Mouse (Mus musculus) midbrain, embryonic 14.5 days (tissue): ENCODE results near the gene Kcnd2. TPM values are rescaled to one million over a fixed set of nuclear protein-coding genes. Genes with fewer than 3 reads are reported as not detected.

Source experiments
- ATAC-seq: fragments of 200-750 bp; cut with Nextera tagmentation; 2 replicates; pipeline ENCODE4 v1.8.0; 2017; ENCODE audit warnings: moderate number of reproducible peaks, moderate library complexity; ENCODE audit not compliant: low FRiP score, low TSS enrichment
- DNase-seq: peaks from one replicate; pipeline ENCODE4 v3.0.0-alpha.2; 2015
- H3K27ac ChIP-seq: fragments of 300-500 bp; sonication (generic); replicated peaks from 2 replicates; pipeline ENCODE4 v1.5.1; 2014; ENCODE audit warnings: mild to moderate bottlenecking, low read depth, low read length, moderate library complexity
- H3K27me3 ChIP-seq: fragments of 300-500 bp; sonication (generic); 2 replicates; pipeline ENCODE4 v1.6.1; 2014; ENCODE audit warnings: low read length, control low read depth, mixed read lengths; ENCODE audit not compliant: control insufficient read depth, insufficient read depth
- H3K36me3 ChIP-seq: fragments of 300-500 bp; sonication (generic); 2 replicates; pipeline ENCODE4 v1.6.1; 2014; ENCODE audit warnings: low read length, control low read depth; ENCODE audit not compliant: control insufficient read depth, insufficient read depth
- H3K4me1 ChIP-seq: fragments of 300-500 bp; sonication (generic); 2 replicates; pipeline ENCODE4 v1.6.1; 2014; ENCODE audit warnings: mild to moderate bottlenecking, antibody characterized with exemption, low read length, control low read depth; ENCODE audit not compliant: control insufficient read depth, insufficient read depth
- H3K4me2 ChIP-seq: fragments of 300-500 bp; sonication (generic); 2 replicates; pipeline ENCODE4 v1.6.1; 2014; ENCODE audit warnings: mild to moderate bottlenecking, low read length, moderate library complexity
- H3K4me3 ChIP-seq: fragments of 300-500 bp; sonication (generic); replicated peaks from 2 replicates; pipeline ENCODE4 v1.5.1; 2014; ENCODE audit warnings: low read depth, low read length
- H3K9ac ChIP-seq: fragments of 300-500 bp; sonication (generic); replicated peaks from 2 replicates; pipeline ENCODE4 v1.6.1; 2014; ENCODE audit warnings: mild to moderate bottlenecking, low read length, moderate library complexity
- H3K9me3 ChIP-seq: fragments of 300-500 bp; sonication (generic); 2 replicates; pipeline ENCODE4 v1.6.1; 2016; ENCODE audit warnings: low read length, control low read depth, mixed read lengths; ENCODE audit not compliant: control insufficient read depth
- WGBS: fragments of 180-500 bp; shearing (Covaris S2); extraction: QIAGEN DNeasy Blood & Tissue Kit; methylation state at CpG from one replicate; pipeline ENCODE4 v1.1.7; 2014; 5-methylcytosine and 5-hydroxymethylcytosine counted together
- polyA plus RNA-seq: library from polyadenylated mRNA; unstranded; fragments of >200 nt; fragmentation: Nextera tagmentation; extraction: Ambion mirVana; gene quantifications from 2 replicates; pipeline ENCODE4 v1.2.1, GENCODE M21; 2014

The Kcnd2 gene
- polyA plus RNA-seq, 1 experiment from 2014 or later = 23.4 TPM

DNA sequence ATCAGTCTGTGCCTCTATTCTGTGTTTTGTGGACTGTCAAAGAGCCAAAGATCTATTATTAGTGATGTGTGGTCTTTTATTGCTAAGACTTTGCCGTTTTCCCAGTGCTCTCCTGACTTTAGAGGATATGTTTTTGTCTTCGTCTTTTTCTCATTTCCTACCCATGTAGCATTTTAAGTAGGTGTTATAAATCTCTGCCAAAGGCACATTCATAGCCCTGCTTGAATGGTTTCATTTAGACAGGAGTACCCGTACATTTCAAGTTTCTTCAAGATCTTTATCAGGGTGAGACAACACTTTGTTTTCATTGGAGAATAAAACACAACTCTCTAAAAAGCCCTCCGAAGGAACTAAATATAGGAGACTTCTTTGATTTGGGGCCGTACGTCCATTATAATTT is 355.7 kb downstream of the Kcnd2 start:
- peak; percentile 9 for DNase-seq
- no peaks in the 10 kb centered on the region for H3K36me3 ChIP-seq
- H3K9ac ChIP-seq = no peak overlapping the region
- no peak overlapping the region for H3K27ac ChIP-seq
- no peaks in the 10 kb centered on the region for H3K9me3 ChIP-seq
- no peak for ATAC-seq
- no peak overlapping the region for H3K4me2 ChIP-seq
- no peaks in the 10 kb centered on the region for H3K27me3 ChIP-seq
- H3K4me1 ChIP-seq = no peaks in the 10 kb centered on the region
- H3K4me3 ChIP-seq = no peak overlapping the region
- 70% methylated on average over 6 of the region's 6 CpGs for WGBS

DNA sequence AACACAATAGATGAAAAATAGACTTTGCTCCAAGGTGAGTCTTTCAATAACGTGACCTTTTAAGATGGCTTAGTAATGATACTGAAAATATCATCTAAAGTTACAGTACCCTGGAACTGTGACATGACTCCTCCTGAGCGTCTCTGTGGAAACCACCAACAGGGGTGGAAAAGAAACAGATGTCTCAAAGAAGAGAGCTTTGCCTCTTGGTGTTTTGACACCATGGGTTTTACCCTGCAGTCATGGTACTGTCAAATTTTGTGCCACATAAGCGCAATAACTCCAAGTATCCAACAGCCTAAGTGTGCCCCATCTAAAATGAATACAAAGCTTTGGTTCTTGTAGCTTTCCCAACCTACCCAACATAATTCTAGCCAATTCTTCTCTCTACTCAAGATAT is 374.9 kb downstream of the Kcnd2 start:
- H3K36me3 ChIP-seq = no peaks in the 10 kb centered on the region
- no peaks in the 10 kb centered on the region for H3K27me3 ChIP-seq
- DNase-seq (no peak), ATAC-seq (no peak)
- H3K9me3 ChIP-seq = no peaks in the 10 kb centered on the region
- no peak overlapping the region for H3K27ac ChIP-seq
- H3K4me1 ChIP-seq = no peaks in the 10 kb centered on the region
- H3K4me2 ChIP-seq = no peak overlapping the region
- no peak overlapping the region for H3K9ac ChIP-seq
- no peak overlapping the region for H3K4me3 ChIP-seq
- 94% methylated on average over 3 of the region's 3 CpGs for WGBS

DNA sequence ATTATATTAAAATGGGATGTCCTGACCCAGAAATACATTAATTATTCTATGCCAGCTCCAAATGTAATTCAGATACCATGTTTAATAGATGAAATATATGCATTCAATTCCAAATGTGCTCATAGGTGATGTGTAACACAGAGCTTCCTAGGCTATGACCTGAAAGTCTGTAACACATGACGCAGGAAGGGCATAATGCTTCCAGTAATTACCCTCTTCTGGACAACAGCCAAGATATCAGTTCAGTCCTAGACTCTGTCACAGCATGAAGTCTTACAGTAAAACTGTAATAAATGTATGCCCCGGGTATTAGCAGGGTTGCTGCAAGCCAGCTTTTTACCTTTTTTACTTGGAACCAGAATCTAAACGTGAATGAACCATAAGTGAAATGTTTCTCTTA is 382.1 kb downstream of the Kcnd2 start:
- Histone ChIP-seq H3K9me3 (no peaks in the 10 kb centered on the region), H3K4me3 (no peak overlapping the region), H3K27me3 (no peaks in the 10 kb centered on the region), H3K4me2 (no peak overlapping the region), H3K27ac (no peak overlapping the region), H3K4me1 (no peaks in the 10 kb centered on the region), H3K9ac (no peak overlapping the region), H3K36me3 (no peaks in the 10 kb centered on the region)
- DNase-seq = peak; percentile 43
- 65% methylated on average over 3 of the region's 3 CpGs for WGBS
- no peak for ATAC-seq

DNA sequence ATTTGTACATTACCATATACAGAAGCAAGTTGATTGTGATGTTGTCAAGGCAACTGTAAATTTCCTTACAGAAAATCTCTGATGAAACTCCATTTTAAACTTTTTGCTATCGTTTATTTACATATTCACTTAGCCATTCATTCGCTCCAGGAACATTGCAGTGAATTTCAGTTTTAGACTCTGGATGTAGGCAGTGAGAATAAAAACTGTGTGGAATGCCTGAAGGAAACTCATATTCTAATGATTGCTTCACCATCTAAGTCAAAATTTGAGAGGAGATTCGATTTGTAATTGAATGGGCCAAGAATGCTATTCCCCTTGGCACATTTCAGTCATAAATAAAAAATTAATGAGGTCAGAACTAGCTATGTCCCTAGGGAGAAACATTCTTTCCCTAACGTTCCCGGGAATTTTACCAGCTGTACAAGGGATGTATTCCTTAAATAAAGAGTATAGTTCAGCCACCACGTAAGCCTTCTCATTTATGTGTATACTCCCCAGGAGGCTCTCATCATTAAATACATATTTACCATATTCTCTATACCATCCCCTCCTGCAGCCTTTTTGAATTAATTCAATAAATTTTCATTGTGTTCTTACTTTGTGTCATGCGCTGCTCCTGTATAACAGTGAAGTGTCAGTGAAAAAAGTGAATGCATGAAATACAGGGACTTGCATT is 394.2 kb downstream of the Kcnd2 start:
- no peak for ATAC-seq
- Histone ChIP-seq H3K36me3 (no peaks in the 10 kb centered on the region), H3K9ac (no peak overlapping the region), H3K4me3 (no peak overlapping the region), H3K9me3 (no peaks in the 10 kb centered on the region), H3K27ac (no peak overlapping the region), H3K4me2 (no peak overlapping the region), H3K4me1 (no peaks in the 10 kb centered on the region), H3K27me3 (no peaks in the 10 kb centered on the region)
- peak; percentile 49 for DNase-seq
- WGBS = 52% methylated on average over 7 of the region's 7 CpGs

DNA sequence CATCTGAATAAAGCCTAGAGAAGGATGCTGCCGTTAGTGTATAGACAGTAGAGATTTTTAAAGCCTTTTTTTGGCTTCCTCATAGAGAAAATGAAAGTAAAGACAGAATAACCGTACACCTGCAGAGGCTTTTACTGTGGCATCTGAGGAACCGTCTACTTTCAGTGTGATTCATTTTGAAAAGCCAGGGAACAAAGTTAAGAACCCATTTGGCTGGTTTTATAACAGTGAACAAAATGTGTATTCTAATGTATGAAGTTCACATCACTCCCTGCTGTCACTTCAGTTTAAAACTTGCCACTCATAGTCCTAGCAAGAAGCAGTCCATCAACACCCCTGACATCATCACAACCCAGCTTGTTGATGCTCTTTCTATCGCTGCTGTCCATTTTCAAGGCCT is 414.7 kb downstream of the Kcnd2 start:
- DNase-seq (no peak), ATAC-seq (no peak)
- H3K27me3 ChIP-seq = no peaks in the 10 kb centered on the region
- H3K27ac ChIP-seq = no peak overlapping the region
- no peak overlapping the region for H3K4me3 ChIP-seq
- WGBS = 86% methylated on average over 4 of the region's 4 CpGs
- H3K4me1 ChIP-seq = no peaks in the 10 kb centered on the region
- H3K9me3 ChIP-seq = no peaks in the 10 kb centered on the region
- H3K9ac ChIP-seq = no peak overlapping the region
- H3K36me3 ChIP-seq = no peaks in the 10 kb centered on the region
- H3K4me2 ChIP-seq = no peak overlapping the region

DNA sequence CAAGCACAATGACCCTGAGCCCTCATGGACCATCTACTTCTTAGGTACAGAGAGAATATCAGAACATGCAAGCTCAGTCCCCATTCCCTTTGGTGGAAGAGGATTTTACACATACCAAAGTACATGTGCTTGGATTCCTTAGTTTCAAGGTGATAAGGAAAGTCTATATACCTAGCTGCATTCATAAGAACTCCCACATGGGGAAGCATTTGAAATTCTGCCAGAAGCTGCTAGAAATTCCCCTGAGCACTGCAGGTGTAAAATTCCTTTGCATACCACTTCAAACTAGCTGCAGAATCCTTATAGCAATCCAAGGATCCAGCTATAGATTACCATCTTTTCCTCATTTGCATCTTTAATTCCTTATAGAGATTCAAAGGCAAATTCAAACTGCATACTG is 440.4 kb downstream of the Kcnd2 start:
- DNase-seq = no peak
- no peak for ATAC-seq
- Histone ChIP-seq H3K27ac (no peak overlapping the region), H3K4me1 (no peaks in the 10 kb centered on the region), H3K36me3 (no peaks in the 10 kb centered on the region), H3K4me3 (no peak overlapping the region), H3K4me2 (no peak overlapping the region), H3K9ac (no peak overlapping the region), H3K27me3 (no peaks in the 10 kb centered on the region), H3K9me3 (no peaks in the 10 kb centered on the region)

DNA sequence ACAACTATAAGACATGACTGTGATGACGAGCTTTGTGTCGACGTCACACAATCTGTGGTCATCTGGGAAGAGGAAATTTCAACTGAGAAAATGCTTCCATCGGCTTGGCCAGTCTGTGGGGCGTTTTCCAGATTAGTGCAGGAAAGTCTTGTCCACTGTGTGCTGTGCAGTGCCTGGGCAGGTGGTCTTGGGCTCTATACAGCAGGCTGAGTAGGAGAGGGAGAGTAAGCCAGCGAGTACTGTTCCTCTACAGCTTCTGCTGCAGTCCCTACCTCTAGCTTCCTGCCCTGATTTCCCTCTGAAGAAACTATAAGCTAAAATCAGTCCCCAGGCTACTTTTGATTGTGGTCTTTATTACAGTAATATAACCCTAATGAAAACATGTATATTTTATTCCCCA is 448.8 kb downstream of the Kcnd2 start:
- Histone ChIP-seq H3K36me3 (no peaks in the 10 kb centered on the region), H3K9ac (no peak overlapping the region), H3K4me3 (no peak overlapping the region), H3K27me3 (no peaks in the 10 kb centered on the region), H3K4me1 (no peaks in the 10 kb centered on the region; the same call in 1 of the 2 replicates), H3K4me2 (no peak overlapping the region), H3K27ac (peak overlapping the region; percentile 21; the same call in 1 of the 2 replicates), H3K9me3 (no peaks in the 10 kb centered on the region)
- DNase-seq = peak; percentile 4
- peak; percentile 37; the same call in 1 of the 2 replicates for ATAC-seq
- WGBS = 74% methylated on average over 6 of the region's 6 CpGs

DNA sequence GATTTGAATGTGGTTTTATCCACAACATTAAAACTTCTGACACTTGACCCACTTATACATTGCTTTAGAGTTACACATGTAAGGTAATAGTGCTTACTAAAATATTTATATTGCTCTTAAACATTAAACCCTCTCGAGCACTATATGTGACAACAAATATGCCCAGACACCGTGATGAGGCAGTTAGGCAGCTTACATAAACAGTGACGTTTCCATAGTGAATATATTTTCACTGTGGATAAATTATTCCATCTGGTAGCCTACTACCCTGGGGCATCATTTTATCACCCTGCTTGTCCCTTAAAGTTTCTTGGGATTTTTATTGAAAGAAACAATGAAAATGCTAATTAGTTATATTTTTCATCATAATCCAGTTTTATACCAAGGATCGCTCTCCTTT is 449.3 kb downstream of the Kcnd2 start:
- WGBS = 40% methylated on average over 4 of the region's 4 CpGs
- ATAC-seq (no peak), DNase-seq (peak; percentile 37)
- Histone ChIP-seq H3K36me3 (no peaks in the 10 kb centered on the region), H3K9me3 (no peaks in the 10 kb centered on the region), H3K9ac (no peak overlapping the region), H3K27me3 (no peaks in the 10 kb centered on the region), H3K4me2 (no peak overlapping the region), H3K27ac (no peak overlapping the region), H3K4me3 (no peak overlapping the region), H3K4me1 (no peaks in the 10 kb centered on the region; the same call in 1 of the 2 replicates)

DNA sequence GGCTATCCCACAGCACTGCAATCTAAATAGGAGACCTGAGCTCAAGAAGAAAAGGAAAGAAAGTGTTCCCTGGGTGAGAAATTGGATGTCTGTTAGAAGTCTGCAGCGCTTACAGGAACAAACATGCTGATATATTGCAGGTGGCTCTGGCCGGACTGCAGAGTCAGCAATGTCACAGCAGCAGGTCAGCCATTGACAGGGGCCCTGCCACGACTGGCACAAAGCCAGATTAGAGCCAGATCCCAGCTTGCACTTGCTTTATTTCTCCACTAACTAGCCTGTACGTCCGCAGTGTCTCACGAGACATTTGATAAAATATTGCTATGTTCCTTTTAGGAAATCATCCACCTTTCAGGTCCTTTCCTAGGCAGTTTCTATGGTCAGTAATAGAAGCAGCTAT is 468.9 kb downstream of the Kcnd2 start:
- Histone ChIP-seq H3K27ac (no peak overlapping the region), H3K4me3 (no peak overlapping the region), H3K36me3 (no peaks in the 10 kb centered on the region), H3K9ac (no peak overlapping the region), H3K27me3 (no peaks in the 10 kb centered on the region), H3K4me1 (no peaks in the 10 kb centered on the region), H3K9me3 (0 out of 2 replicates have a peak, but pooled peaks cover 3% of the 10 kb centered on the region), H3K4me2 (no peak overlapping the region)
- peak; percentile 44 for DNase-seq
- 55% methylated on average over 6 of the region's 6 CpGs for WGBS
- no peak for ATAC-seq
